Mouse (Mus musculus) stomach, embryonic 16.5 days (tissue): ENCODE results near the gene Foxo1. TPM values are rescaled to one million over a fixed set of nuclear protein-coding genes. Genes with fewer than 3 reads are reported as not detected.

Experiments
- ATAC-seq: fragments of 200-750 bp; cut with Nextera tagmentation; 2 replicates; pipeline ENCODE4 v1.8.0; 2017; ENCODE audit warnings: moderate number of reproducible peaks, moderate TSS enrichment; ENCODE audit not compliant: insufficient read depth, low FRiP score
- H3K27ac ChIP-seq: fragments of 300-500 bp; sonication (generic); 2 replicates; pipeline ENCODE4 v1.5.1; 2014; ENCODE audit warnings: low read length
- H3K27me3 ChIP-seq: fragments of 300-500 bp; sonication (generic); 2 replicates; pipeline ENCODE4 v1.6.1; 2014; ENCODE audit warnings: low read length, control low read depth, mixed read lengths; ENCODE audit not compliant: control insufficient read depth, insufficient read depth
- H3K36me3 ChIP-seq: fragments of 300-500 bp; sonication (generic); 2 replicates; pipeline ENCODE4 v1.6.1; 2014; ENCODE audit warnings: low read length; ENCODE audit not compliant: control insufficient read depth, insufficient read depth
- H3K4me1 ChIP-seq: fragments of 300-500 bp; sonication (generic); 2 replicates; pipeline ENCODE4 v1.6.1; 2014; ENCODE audit warnings: low read length, control low read depth, mixed read lengths; ENCODE audit not compliant: control insufficient read depth, insufficient read depth
- H3K4me2 ChIP-seq: fragments of 300-500 bp; sonication (generic); 2 replicates; pipeline ENCODE4 v1.6.1; 2014; ENCODE audit warnings: low read depth, low read length, mixed read lengths
- H3K4me3 ChIP-seq: fragments of 300-500 bp; sonication (generic); replicated peaks from 2 replicates; pipeline ENCODE4 v1.5.1; 2014; ENCODE audit warnings: mild to moderate bottlenecking, low read length
- H3K9ac ChIP-seq: fragments of 300-500 bp; sonication (generic); 2 replicates; pipeline ENCODE4 v1.6.1; 2014; ENCODE audit warnings: low read length
- H3K9me3 ChIP-seq: fragments of 300-500 bp; sonication (generic); replicated peaks from 2 replicates; pipeline ENCODE4 v1.6.1; 2016; ENCODE audit warnings: low read length, control low read depth; ENCODE audit not compliant: control insufficient read depth
- WGBS: fragments of 180-500 bp; shearing (Covaris S2); extraction: QIAGEN DNeasy Blood & Tissue Kit; methylation state at CpG from one replicate; pipeline ENCODE4 v1.1.7; 2014; 5-methylcytosine and 5-hydroxymethylcytosine counted together
- polyA plus RNA-seq: library from polyadenylated mRNA; unstranded; fragments of >200 nt; fragmentation: Nextera tagmentation; extraction: Ambion mirVana; gene quantifications from 2 replicates; pipeline ENCODE4 v1.2.1, GENCODE M21; 2015

Gene Foxo1
- 4.4 and 5.1 TPM in 2 replicates for polyA plus RNA-seq

DNA sequence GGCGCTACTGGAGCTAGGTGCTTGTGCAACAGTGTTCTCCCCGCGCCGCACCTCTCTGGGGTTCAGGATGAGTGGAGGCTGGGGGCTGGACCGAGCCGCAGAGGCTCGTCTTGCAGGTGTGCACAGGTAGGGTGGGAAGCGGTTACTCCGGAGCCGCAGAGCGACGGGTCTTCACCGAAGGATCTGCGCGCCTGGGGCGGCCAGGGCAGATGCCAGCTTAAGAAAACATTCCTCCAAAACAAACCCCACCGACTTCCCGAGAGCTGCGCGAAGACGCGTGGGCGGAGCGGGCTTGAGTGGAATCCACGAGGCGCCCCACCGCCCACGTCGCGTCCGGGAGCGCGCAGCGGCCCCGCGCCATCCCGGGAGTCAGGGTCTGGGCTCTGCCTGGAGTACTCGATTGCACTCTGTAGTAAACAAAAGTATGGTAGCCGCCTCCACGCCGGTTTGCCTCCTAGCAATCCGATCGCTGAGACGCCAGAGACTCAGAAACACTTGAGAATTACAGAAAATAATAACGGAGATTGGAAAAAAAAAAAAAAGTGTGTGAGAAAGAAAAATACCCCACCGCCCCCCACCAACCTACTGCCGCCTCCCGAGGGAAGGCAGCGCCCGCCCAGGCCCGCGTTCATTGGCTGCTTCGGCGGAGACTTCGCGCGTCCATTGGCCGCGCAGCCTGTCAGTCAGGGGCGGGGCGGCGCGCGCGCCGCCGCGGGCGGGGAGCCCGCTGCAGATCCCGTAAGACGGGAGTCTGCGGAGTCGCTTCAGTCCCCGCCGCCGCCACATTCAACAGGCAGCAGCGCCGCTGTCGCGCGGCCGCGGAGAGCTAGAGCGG is at the start of gene Foxo1:
TSS of gene Foxo1 (plus strand) at position 685 of the 835 bp plus-strand sequence.
- Histone ChIP-seq H3K9me3 (no peaks in the 10 kb centered on the region), H3K4me3 (peak within 1 kb of the TSS; percentile 87), H3K27me3 (no peaks in the 10 kb centered on the region), H3K36me3 (no peaks in the 10 kb centered on the region), H3K4me2 (peak within 1 kb of the TSS; percentile 98), H3K4me1 (peaks cover 13% of the 10 kb centered on the region), H3K9ac (peak within 1 kb of the TSS; percentile 92), H3K27ac (peak within 1 kb of the TSS; percentile 94)
- WGBS: under 1% methylated on average over 85 of the region's 85 CpGs
- peak; percentile 92 for ATAC-seq

DNA sequence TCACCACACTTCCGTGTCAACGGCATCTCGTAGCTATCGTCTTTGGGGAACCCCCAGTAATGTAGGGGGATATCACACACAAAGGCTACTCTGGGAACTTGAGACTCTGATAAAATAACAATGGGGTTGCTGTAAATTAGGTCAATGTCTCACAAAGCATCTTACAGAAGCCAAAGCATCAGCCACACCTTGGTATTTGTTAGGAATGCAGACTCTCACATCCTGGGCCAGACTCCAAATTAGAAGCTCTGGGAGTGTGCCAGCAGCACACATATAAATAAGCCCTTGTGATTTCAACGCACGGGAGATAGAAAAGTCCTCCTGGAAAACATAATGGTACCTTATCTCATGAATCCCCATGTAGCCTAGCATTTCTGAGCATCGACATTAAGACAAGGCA is 49.3 kb upstream of the Foxo1 start:
- 70% methylated on average over 7 of the region's 7 CpGs for WGBS

DNA sequence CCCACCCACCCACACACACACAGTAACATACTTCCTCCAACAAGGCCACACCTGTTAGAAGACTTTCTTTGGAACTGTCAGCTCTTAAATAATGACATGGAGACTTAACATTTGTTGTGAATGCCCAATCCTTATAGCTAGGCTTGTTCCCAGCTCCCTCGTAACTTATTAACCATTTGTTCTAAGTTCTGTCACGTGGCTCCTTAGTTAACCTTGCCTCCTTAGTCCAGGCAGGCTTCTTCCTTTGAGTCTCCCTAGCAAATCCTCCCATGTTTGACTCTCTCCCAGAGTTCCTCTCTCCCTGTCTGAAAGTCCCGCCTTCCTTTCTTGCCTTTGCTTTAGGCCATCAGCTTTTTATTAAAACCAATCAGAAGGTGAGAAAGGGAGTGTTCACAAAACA is 47.1 kb upstream of the Foxo1 start:
- Histone ChIP-seq H3K4me1 (no peaks in the 10 kb centered on the region), H3K36me3 (no peaks in the 10 kb centered on the region), H3K27ac (no peak overlapping the region), H3K27me3 (no peaks in the 10 kb centered on the region), H3K9ac (no peak overlapping the region), H3K4me3 (no peak overlapping the region), H3K9me3 (no peaks in the 10 kb centered on the region), H3K4me2 (no peak overlapping the region)
- no peak for ATAC-seq
- WGBS: 64% methylated on average over 3 of the region's 3 CpGs

More for the DNA sequence above, 49.3 kb upstream of the Foxo1 start:
- no peak overlapping the region for H3K4me3 ChIP-seq
- no peaks in the 10 kb centered on the region for H3K4me1 ChIP-seq
- H3K9me3 ChIP-seq: no peaks in the 10 kb centered on the region
- H3K9ac ChIP-seq: no peak overlapping the region
- H3K27ac ChIP-seq: no peak overlapping the region
- H3K27me3 ChIP-seq: no peaks in the 10 kb centered on the region
- no peak overlapping the region for H3K4me2 ChIP-seq
- H3K36me3 ChIP-seq: no peaks in the 10 kb centered on the region
- ATAC-seq: no peak

DNA sequence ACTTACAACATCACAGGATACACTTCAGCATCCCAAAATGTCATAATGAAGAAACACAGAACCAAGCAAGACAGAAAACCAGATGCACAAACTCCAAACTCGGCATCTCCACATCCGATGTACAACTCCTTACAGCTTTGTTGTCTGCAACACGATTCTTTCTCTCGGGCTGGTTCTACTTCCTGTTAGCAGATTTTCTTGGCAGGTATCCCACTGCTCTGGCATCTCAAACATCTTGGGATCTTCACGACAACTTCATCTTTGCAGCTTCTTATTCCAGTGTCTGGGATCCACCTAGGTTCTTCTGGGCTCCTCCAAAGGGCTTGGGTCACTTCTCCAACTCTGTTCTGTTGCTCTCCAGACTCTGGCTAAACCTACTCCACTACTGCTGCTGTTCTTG is 46.2 kb upstream of the Foxo1 start:
- Histone ChIP-seq H3K9ac (no peak overlapping the region), H3K27me3 (no peaks in the 10 kb centered on the region), H3K9me3 (no peaks in the 10 kb centered on the region), H3K4me3 (no peak overlapping the region), H3K36me3 (no peaks in the 10 kb centered on the region), H3K4me2 (no peak overlapping the region), H3K27ac (no peak overlapping the region), H3K4me1 (no peaks in the 10 kb centered on the region)
- 35% methylated on average over 5 of the region's 5 CpGs for WGBS
- no peak for ATAC-seq

DNA sequence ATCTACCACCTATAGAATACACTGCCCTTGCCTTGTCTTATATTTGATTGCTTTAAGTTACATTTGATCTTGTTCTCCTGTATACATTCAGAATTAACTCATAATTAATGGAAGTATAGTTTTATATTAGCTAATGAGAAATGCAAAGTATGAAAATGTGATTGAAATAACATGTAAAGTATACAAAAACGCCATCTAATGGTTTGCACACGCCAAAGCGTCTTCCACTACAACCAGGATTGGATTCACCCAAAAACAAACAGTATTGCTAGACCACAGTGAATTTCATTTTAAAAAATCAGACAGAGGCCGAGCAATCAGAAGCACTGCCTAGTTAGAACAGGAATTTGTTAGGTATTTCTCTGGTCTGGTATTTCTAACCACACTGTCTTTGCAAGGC is 31.6 kb upstream of the Foxo1 start:
- Histone ChIP-seq H3K27ac (no peak overlapping the region), H3K9me3 (no peaks in the 10 kb centered on the region), H3K27me3 (no peaks in the 10 kb centered on the region), H3K36me3 (no peaks in the 10 kb centered on the region), H3K4me1 (no peaks in the 10 kb centered on the region), H3K4me3 (no peak overlapping the region), H3K4me2 (no peak overlapping the region), H3K9ac (no peak overlapping the region)
- WGBS: 80% methylated on average over 4 of the region's 4 CpGs
- no peak for ATAC-seq

DNA sequence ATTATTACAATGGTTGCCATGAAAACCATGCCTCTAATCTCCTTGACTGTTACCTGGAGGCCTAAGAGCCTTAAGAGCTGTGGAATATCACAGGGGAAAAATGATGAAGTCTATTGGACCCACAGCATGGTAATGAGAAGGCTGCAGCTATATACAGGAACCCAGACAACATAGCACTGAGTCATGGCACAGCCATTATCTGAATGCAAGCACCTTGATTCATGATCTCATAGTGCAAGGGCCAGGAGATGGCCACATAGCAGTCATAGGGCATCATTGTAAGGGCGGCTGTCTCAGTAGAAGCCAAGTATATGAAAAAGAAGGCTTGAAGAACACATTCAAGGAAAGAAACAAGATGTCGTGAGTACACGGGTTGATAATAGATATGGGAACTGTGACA is 31.0 kb upstream of the Foxo1 start:
- no peaks in the 10 kb centered on the region for H3K27me3 ChIP-seq
- no peak overlapping the region for H3K9ac ChIP-seq
- no peaks in the 10 kb centered on the region for H3K9me3 ChIP-seq
- H3K4me2 ChIP-seq: no peak overlapping the region
- H3K36me3 ChIP-seq: no peaks in the 10 kb centered on the region
- ATAC-seq: no peak
- no peak overlapping the region for H3K27ac ChIP-seq
- H3K4me3 ChIP-seq: no peak overlapping the region
- no peaks in the 10 kb centered on the region for H3K4me1 ChIP-seq
- 87% methylated on average over 3 of the region's 3 CpGs for WGBS

DNA sequence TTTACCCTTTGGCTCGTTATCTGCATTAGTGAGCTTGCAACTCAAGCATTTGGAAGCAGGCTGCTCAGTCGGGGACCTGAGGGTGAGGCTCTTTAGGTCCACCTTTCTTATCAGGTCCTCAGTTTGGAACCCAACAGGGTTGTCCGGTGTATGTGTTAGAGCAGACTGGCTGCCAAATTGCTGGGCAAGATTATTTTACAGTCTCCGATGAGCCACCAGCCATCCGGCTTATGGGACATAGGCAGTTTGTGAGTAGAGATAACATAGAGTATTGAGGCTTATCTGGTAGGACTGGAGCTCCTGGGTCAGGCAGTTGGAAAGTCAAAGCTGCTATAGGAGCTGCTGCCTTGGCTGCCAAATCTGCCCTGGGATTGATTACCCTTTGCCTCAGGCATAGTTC is 27.1 kb upstream of the Foxo1 start:
- no peak overlapping the region for H3K27ac ChIP-seq
- no peaks in the 10 kb centered on the region for H3K4me1 ChIP-seq
- H3K9ac ChIP-seq: no peak overlapping the region
- H3K9me3 ChIP-seq: no peaks in the 10 kb centered on the region
- no peak for ATAC-seq
- H3K36me3 ChIP-seq: no peaks in the 10 kb centered on the region
- H3K4me2 ChIP-seq: no peak overlapping the region
- WGBS: 70% methylated on average over 5 of the region's 5 CpGs
- H3K4me3 ChIP-seq: no peak overlapping the region
- H3K27me3 ChIP-seq: no peaks in the 10 kb centered on the region

DNA sequence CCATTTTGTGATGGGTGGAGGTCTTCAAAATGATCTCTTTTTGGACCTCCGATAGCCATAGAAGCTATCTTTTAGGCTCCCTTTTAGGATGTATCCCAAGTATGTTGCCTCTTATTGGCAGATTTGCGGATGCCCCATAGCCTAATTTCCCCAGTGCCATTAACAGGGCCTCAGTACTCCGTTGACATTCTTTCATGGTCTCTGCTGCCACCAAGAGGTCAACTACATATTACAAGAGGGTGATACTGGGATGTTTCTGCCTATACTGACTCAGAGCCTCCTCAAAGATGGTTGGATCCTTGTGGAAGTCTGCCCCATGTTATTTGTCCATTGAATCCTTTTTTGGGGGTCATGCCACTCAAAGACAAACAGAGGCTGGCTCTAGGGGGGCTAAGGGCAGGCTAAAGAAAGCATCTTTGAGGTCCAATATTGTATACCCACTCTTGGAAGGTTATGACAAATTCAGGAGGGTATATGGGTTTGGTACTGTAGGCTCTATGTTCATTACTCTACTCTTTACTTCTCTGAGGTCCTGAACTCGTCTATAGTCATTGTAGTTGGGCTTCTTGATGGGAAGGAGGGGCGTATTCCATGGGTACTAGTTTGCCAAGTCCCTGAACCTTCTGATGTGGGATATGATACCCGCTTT is 25.6 kb upstream of the Foxo1 start:
- H3K4me1 ChIP-seq: no peaks in the 10 kb centered on the region
- H3K27ac ChIP-seq: no peak overlapping the region
- no peaks in the 10 kb centered on the region for H3K9me3 ChIP-seq
- ATAC-seq: peak; percentile 66
- no peak overlapping the region for H3K4me3 ChIP-seq
- no peaks in the 10 kb centered on the region for H3K27me3 ChIP-seq
- H3K9ac ChIP-seq: no peak overlapping the region
- 42% methylated on average over 6 of the region's 6 CpGs for WGBS
- H3K4me2 ChIP-seq: no peak overlapping the region
- H3K36me3 ChIP-seq: no peaks in the 10 kb centered on the region

DNA sequence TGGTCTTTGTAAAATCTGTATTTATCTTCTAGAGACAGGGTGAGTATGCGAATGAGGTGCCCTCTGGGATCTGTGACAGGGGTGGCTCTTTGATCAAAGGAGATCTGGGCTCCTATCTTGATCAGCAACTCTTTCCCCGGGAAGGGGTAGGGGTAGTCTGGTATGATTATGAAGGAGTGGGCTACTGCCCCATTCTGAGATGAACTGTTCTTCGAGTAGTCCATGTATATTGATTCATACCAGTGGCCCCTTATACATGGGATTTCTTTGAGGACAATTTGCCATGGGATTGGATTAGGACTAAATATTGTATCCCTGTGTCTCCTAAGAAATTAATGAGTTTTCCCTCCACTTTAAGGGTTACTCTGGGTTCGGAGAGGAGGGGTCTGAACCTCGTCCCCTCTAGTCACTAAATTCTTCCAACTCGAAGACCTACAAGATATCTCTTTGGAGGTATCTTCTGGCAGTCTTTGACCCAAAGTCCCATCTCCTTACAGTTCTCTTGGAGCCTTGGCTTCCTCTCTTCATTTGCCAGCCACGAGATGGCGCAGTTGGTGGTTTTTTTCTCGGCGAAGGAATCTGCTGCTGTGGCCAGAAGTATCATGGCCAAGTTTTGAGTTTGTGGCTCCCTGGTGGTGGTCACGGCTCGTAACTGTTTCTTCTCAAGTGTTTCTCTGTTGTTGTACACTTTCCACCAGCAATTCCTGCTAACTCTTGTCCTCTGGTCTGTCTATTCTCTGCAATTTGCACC is 24.7 kb upstream of the Foxo1 start:
- WGBS: 52% methylated on average over 12 of the region's 12 CpGs
- Histone ChIP-seq H3K4me3 (no peak overlapping the region), H3K4me2 (no peak overlapping the region), H3K36me3 (no peaks in the 10 kb centered on the region), H3K27me3 (no peaks in the 10 kb centered on the region), H3K9ac (no peak overlapping the region), H3K27ac (no peak overlapping the region), H3K9me3 (no peaks in the 10 kb centered on the region), H3K4me1 (no peaks in the 10 kb centered on the region)
- ATAC-seq: no peak
